Mouse (Mus musculus): ENCODE measurements around the gene Naaladl1. TPM values are rescaled to one million over a fixed set of nuclear protein-coding genes. Genes with fewer than 3 reads are reported as not detected.
A peak's percentile ranks its signal among the peaks of the same experiment; 100 is the strongest.

Naaladl1 gene
- total RNA-seq (2021), result 1 to 10 TPM in 1 of 2 experiments, under 1 TPM in 1; 0.73 to 1.1 TPM
- long read RNA-seq, experiment 1, result 0 reads
- long read RNA-seq, experiment 2, result 0 reads

- no peak for DNase-seq (ENCODE audit: low spot score in 2 of 2)
Measured at GRCm38 (mm10) chr19:6105586-6105985, at the start of gene Naaladl1. TSS of gene Naaladl1 (plus strand) at chr19:6105782.

- no peak for DNase-seq (ENCODE audit: low spot score in 2 of 2)
Measured at GRCm38 (mm10) chr19:6056696-6057095, 48.9 kb upstream of the Naaladl1 start.

- peak; percentile 96 to 97 for DNase-seq (ENCODE audit: low spot score in 2 of 2)
Measured at GRCm38 (mm10) chr19:6057313-6058096, 48.1 kb upstream of the Naaladl1 start, which contains the start of the genes Mrpl49 and Fau. TSS of gene Mrpl49 (minus strand) at chr19:6057785. TSS of gene Fau (plus strand) at chr19:6057844.

GRCm38 (mm10) chr19:6058513-6058912 is 47.1 kb upstream of the Naaladl1 start:
- no peak for DNase-seq (ENCODE audit: low spot score in 2 of 2)

- DNase-seq (ENCODE audit: low spot score in 2 of 2), result no peak
Measured at GRCm38 (mm10) chr19:6058966-6059365, 46.6 kb upstream of the Naaladl1 start.

- peak; percentile 74 to 87 for DNase-seq (ENCODE audit: low spot score in 2 of 2)
Measured at GRCm38 (mm10) chr19:6061021-6061533, 44.5 kb upstream of the Naaladl1 start, which contains the start of gene Znhit2. TSS of gene Znhit2 (plus strand) at chr19:6061192.

- DNase-seq (ENCODE audit: low spot score in 2 of 2), result no peak
Measured at GRCm38 (mm10) chr19:6061641-6062302, 43.8 kb upstream of the Naaladl1 start.

- no peak for DNase-seq (ENCODE audit: low spot score in 2 of 2)
Measured at GRCm38 (mm10) chr19:6062418-6062817, 43.2 kb upstream of the Naaladl1 start.

GRCm38 (mm10) chr19:6063081-6063480 is 42.5 kb upstream of the Naaladl1 start:
- DNase-seq (ENCODE audit: low spot score in 2 of 2), result no peak

- no peak for DNase-seq (ENCODE audit: low spot score in 2 of 2)
Measured at GRCm38 (mm10) chr19:6066571-6066970, 39.0 kb upstream of the Naaladl1 start.

- peak; percentile 54 to 72 for DNase-seq (ENCODE audit: low spot score in 2 of 2)
Measured at GRCm38 (mm10) chr19:6067011-6067723, 38.4 kb upstream of the Naaladl1 start.

GRCm38 (mm10) chr19:6067724-6068415 is 37.7 kb upstream of the Naaladl1 start, which contains the start of gene Tm7sf2:
TSS of gene Tm7sf2 (minus strand) at chr19:6068373.
- DNase-seq (ENCODE audit: low spot score in 2 of 2), result peak; percentile 83 to 93

- DNase-seq (ENCODE audit: low spot score in 2 of 2), result no peak
Measured at GRCm38 (mm10) chr19:6068951-6069350, 36.6 kb upstream of the Naaladl1 start.

- no peak for DNase-seq (ENCODE audit: low spot score in 2 of 2)
Measured at GRCm38 (mm10) chr19:6069851-6070250, 35.7 kb upstream of the Naaladl1 start.

GRCm38 (mm10) chr19:6070571-6071250 is 34.9 kb upstream of the Naaladl1 start:
- no peak for DNase-seq (ENCODE audit: low spot score in 2 of 2)

- no peak for DNase-seq (ENCODE audit: low spot score in 2 of 2)
Measured at GRCm38 (mm10) chr19:6071261-6071660, 34.3 kb upstream of the Naaladl1 start.

- no peak for DNase-seq (ENCODE audit: low spot score in 2 of 2)
Measured at GRCm38 (mm10) chr19:6073889-6074288, 31.7 kb upstream of the Naaladl1 start.

GRCm38 (mm10) chr19:6076564-6077393 is 28.8 kb upstream of the Naaladl1 start, which contains the start of gene Vps51:
TSS of gene Vps51 (minus strand) at chr19:6077231.
- DNase-seq (ENCODE audit: low spot score in 2 of 2), result peak; percentile 62 to 67

- DNase-seq (ENCODE audit: low spot score in 2 of 2), result no peak
Measured at GRCm38 (mm10) chr19:6079983-6080480, 25.6 kb upstream of the Naaladl1 start, which contains the start of gene Tmem262. TSS of gene Tmem262 (plus strand) at chr19:6080033.

All from adrenal gland, postnatal 4 days (tissue).